Mouse (Mus musculus) C2C12 (cell line): ENCODE results near the gene Gm4064.
"Not testable (repeated sequence)": the region's sequence is repeated elsewhere in the genome, so short reads cannot be mapped to it uniquely, and the experiment has no call there.

Experiments
- CEBPB ChIP-seq: IDR thresholded peaks from one replicate; pipeline ENCODE4 v1.6.1; 2011; ENCODE audit warnings: low read depth, mild to moderate bottlenecking, control low read depth, moderate library complexity
- CTCF ChIP-seq: IDR thresholded peaks from one replicate; pipeline ENCODE4 v1.5.1; 2011; ENCODE audit not compliant: control insufficient read depth, insufficient read depth, insufficient read length

DNA sequence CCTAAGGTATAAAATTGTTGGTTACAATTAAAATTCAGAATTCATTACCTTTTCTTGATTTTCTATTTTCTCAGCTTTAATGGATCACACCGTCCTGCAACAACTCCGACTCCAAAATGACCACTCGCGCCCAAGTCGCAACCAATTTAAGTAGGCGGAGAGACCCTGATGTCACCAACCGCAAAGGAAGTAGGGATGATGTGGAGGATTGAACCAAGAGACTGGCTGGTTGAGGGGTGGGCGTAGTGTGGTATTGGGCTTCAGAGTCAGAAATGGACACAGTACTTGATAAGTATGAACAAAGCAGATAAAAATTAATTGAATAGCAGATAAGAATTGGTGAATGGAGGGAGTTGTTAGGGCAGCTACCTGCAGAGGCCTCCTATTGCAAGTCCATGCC is at the start of gene Gm4064:
- TF ChIP-seq CTCF, CEBPB: not testable (repeated sequence)
